Mouse (Mus musculus) left cerebral cortex, postnatal 25 days (tissue): ENCODE results near the gene Ccndbp1. TPM values are rescaled to one million over a fixed set of nuclear protein-coding genes. Genes with fewer than 3 reads are reported as not detected.

Experiments used
- DNase-seq, 2 experiments: peaks; one replicate each; pipeline ENCODE4 v3.0.0; 2022; ENCODE audit warnings: low spot score in 2 of 2, mixed read lengths in 1 of 2
- intact Hi-C: fragments of 180-260 bp; cut with DNase I; formaldehyde crosslinking; loops from one replicate; pipeline ENCODE4 v1.15.1; 2025
- microRNA-seq, 2 experiments: library from miRNA; unstranded; fragments of <30 nt; microRNA quantifications; one replicate each; pipeline ENCODE4 v1.2.0; 2022
- total RNA-seq, 2 experiments: library from RNA; stranded (reverse); gene quantifications; 2 replicates each; pipeline ENCODE4 v1.2.3; 2021

Ccndbp1 gene
- total RNA-seq, 2 experiments from 2014 or later, result 54.9 to 56.9 TPM

DNA sequence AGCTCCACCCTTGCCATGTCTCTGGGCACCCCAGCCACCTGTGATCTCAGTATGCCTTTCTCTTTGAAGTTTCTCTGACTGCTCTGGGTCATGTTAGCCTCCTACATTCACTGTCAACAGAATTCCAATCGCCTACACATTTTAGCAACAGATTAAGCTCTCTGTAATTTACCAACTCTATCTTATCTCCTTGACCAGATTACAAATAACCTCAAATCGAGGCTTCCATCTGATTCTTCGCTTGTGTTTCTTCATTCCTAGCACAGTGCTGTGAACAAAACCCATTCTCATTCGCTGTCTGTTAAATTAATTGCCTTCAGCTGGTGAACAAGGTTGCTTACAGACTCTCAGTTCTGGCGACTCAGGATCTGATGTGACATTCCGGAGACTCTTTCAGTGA is 49.8 kb downstream of the Ccndbp1 start:
- intact Hi-C loops, result no loop called here
- no peak for DNase-seq

DNA sequence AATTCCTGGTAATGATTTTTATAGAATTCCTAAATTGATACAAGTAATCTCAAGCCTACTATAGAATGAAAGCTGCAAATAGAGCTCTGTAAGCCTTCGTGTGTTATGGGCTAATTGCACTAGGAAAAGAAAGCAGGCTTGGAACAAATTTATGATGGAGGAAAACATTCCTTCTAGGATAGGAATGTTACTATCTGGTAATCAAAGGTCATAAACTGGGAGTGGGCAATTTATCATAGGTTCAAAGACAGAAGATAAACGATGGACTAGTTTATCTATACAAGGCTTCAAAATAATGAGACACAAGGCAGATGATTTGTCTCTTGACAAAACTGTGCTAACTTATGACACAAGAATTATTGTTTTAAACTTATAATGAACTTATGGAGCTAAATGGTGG is 53.1 kb downstream of the Ccndbp1 start:
- intact Hi-C loops, result no loop called here
- no peak for DNase-seq

Small RNA genes within 50 kb of the gene (microRNA-seq; reads per million reads assigned to microRNA genes)
- 0 reads per million in 2 experiments for gene Gm44325

Other genes starting within 250 kb of the Ccndbp1 start
- 10 to 100 TPM; 24.1 to 26.6 TPM for gene Cdan1, start 158.3 kb upstream of the Ccndbp1 start, total RNA-seq
- 10 to 100 TPM; 87.8 to 88.5 TPM for gene Ttbk2, start 157.8 kb upstream of the Ccndbp1 start, total RNA-seq
- gene Ubr1, start 37.7 kb upstream of the Ccndbp1 start, total RNA-seq, result 10 to 100 TPM; 39.3 to 43.0 TPM
- 10 to 100 TPM; 24.7 to 27.3 TPM for gene Tmem62, start 31.4 kb upstream of the Ccndbp1 start, total RNA-seq
- not detected for gene Epb42, start 28.7 kb downstream of the Ccndbp1 start, total RNA-seq
- not detected for gene Tgm5, start 77.4 kb downstream of the Ccndbp1 start, total RNA-seq
- gene Tgm7, start 101.4 kb downstream of the Ccndbp1 start, total RNA-seq, result under 1 TPM in 1 of 2 experiments, not detected in 1; 0.16 TPM
- 10 to 100 TPM; 20.0 to 22.1 TPM for gene Adal, start 132.0 kb downstream of the Ccndbp1 start, total RNA-seq
- 1 to 10 TPM; 7.9 to 8.1 TPM for gene Lcmt2, start 132.2 kb downstream of the Ccndbp1 start, total RNA-seq
- 10 to 100 TPM; 44.7 to 49.4 TPM for gene Tubgcp4, start 162.3 kb downstream of the Ccndbp1 start, total RNA-seq
- 1 to 10 TPM; 6.5 to 7.1 TPM for gene Zscan29, start 162.7 kb downstream of the Ccndbp1 start, total RNA-seq